Mouse (Mus musculus) heart, embryonic 10.5 days (tissue): Measurements from ENCODE around the gene Krt35. TPM values are rescaled to one million over a fixed set of nuclear protein-coding genes. Genes with fewer than 3 reads are reported as not detected.

Source experiments
- DNase-seq: peaks from one replicate; pipeline ENCODE4 v3.0.0-alpha.2; 2017; ENCODE audit warnings: low spot score
- H3K27ac ChIP-seq: fragments of 300-500 bp; sonication (generic); 2 replicates; pipeline ENCODE4 v1.5.1; 2016; ENCODE audit warnings: mild to moderate bottlenecking
- H3K27me3 ChIP-seq: fragments of 300-500 bp; sonication (generic); 2 replicates; pipeline ENCODE4 v1.6.1; 2016; ENCODE audit warnings: mild to moderate bottlenecking; ENCODE audit not compliant: poor library complexity, insufficient read depth, severe bottlenecking
- H3K36me3 ChIP-seq: fragments of 300-500 bp; sonication (generic); 2 replicates; pipeline ENCODE4 v1.6.1; 2016; ENCODE audit warnings: mild to moderate bottlenecking, moderate library complexity
- H3K4me1 ChIP-seq: fragments of 300-500 bp; sonication (generic); 2 replicates; pipeline ENCODE4 v1.6.1; 2016; ENCODE audit warnings: mild to moderate bottlenecking
- H3K4me3 ChIP-seq: fragments of 300-500 bp; sonication (generic); 2 replicates; pipeline ENCODE4 v1.5.1; 2016; ENCODE audit warnings: mild to moderate bottlenecking, moderate library complexity
- H3K9me3 ChIP-seq: fragments of 300-500 bp; sonication (generic); 2 replicates; pipeline ENCODE4 v1.6.1; 2016; ENCODE audit warnings: mild to moderate bottlenecking, moderate library complexity
- WGBS: fragments of 180-500 bp; shearing (Covaris S2); methylation state at CpG from one replicate; pipeline ENCODE4 v1.1.7; 2016; 5-methylcytosine and 5-hydroxymethylcytosine counted together
- polyA plus RNA-seq: library from polyadenylated mRNA; unstranded; fragments of >200 nt; fragmentation: Nextera tagmentation; extraction: Ambion mirVana; gene quantifications from 2 replicates; pipeline ENCODE4 v1.2.1, GENCODE M21; 2016

Krt35 gene
- polyA plus RNA-seq, 1 experiment from 2014 or later, result not detected

DNA sequence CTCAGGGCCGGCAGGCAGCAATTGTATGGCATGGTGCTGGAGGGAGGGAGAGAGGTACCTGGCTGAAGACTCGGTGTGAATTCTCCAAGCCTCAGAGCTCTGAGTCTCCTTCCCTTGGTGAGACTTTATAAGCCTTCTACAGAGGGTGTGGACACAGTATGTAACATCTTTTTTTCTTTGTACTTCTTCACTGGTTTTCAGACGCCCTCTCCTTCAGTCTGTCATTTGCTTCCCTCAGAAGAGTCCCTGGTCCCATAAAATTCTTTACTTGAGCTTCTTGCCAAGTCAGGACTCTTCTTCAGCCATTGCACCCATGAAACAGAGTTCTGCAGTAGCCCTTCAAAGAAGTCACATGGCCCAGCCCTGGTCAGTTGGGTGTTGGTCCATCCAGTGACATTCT lies 45.6 kb downstream of the Krt35 start, which contains the start of gene Krt31:
Gene Krt31, minus strand, starts transcription at position 101 of the 400 bp plus-strand sequence.
- H3K27me3 ChIP-seq, result 0 out of 2 replicates have a peak, but pooled peaks cover 4% of the 10 kb centered on the region
- H3K4me3 ChIP-seq, result no peak within 1 kb of the TSS
- no peaks in the 10 kb centered on the region; the same call in 1 of the 2 replicates for H3K9me3 ChIP-seq
- WGBS, result 75% methylated on average over 3 of the region's 3 CpGs
- no peaks in the 10 kb centered on the region for H3K36me3 ChIP-seq
- no peak within 1 kb of the TSS for H3K27ac ChIP-seq
- DNase-seq, result no peak
- H3K4me1 ChIP-seq, result no peaks in the 10 kb centered on the region; the same call in 1 of the 2 replicates

- Histone ChIP-seq H3K9me3 (no peaks in the 10 kb centered on the region), H3K27me3 (0 out of 2 replicates have a peak, but pooled peaks cover 4% of the 10 kb centered on the region), H3K4me1 (no peaks in the 10 kb centered on the region; the same call in 1 of the 2 replicates), H3K4me3 (no peak overlapping the region), H3K27ac (no peak overlapping the region), H3K36me3 (no peaks in the 10 kb centered on the region)
- no peak for DNase-seq
- 57% methylated on average over 2 of the region's 2 CpGs for WGBS
These were observed 48.8 kb downstream of the Krt35 start for GRCm38 (mm10) chr11:100047193-100047592.

DNA sequence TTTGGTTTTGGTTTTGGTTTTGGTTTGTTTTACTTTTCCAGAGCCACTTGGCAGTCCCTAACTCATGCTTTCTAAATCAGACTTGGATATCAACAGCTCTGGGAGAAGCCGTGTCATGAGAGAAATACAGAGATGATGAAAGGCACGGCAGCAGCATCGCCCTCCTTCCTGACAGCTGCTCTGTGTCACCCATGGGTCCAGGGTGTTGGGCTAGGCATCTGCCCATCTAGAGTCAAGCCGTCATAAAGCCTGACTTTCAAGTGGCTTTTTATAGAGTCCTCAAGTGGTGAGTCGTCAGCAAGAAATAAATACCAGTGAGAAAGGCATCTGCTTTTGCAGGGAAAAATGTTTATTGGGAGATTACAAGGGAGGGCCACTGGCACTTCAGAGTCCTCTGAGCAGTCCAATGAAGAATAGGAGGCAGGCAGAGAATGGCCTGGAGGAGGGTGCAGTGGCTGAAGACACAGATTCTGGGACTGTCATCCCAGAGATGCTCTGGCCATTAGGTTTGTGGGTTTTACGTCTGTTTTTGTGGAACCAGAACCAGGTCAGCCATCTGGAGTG lies 49.7 kb downstream of the Krt35 start:
- no peak for DNase-seq
- Histone ChIP-seq H3K27me3 (0 out of 2 replicates have a peak, but pooled peaks cover 4% of the 10 kb centered on the region), H3K4me1 (no peaks in the 10 kb centered on the region; the same call in 1 of the 2 replicates), H3K27ac (no peak overlapping the region), H3K36me3 (no peaks in the 10 kb centered on the region), H3K4me3 (no peak overlapping the region), H3K9me3 (no peaks in the 10 kb centered on the region)
- 58% methylated on average over 6 of the region's 6 CpGs for WGBS

Other genes starting within 250 kb of the Krt35 start
- not detected in 2 replicates for gene Krtap4-16, start 244.6 kb downstream of the Krt35 start, polyA plus RNA-seq
- not detected in 2 replicates for gene Gm11568, start 238.3 kb downstream of the Krt35 start, polyA plus RNA-seq
- not detected in 2 replicates for gene Gm11559, start 231.8 kb downstream of the Krt35 start, polyA plus RNA-seq
- not detected in 2 replicates for gene Krtap9-1, start 222.9 kb downstream of the Krt35 start, polyA plus RNA-seq
- gene Gm11567, start 217.1 kb downstream of the Krt35 start, polyA plus RNA-seq, result not detected in 2 replicates
- not detected in 2 replicates for gene Krtap31-1, start 188.3 kb downstream of the Krt35 start, polyA plus RNA-seq
- not detected in 2 replicates for gene Gm11565, start 181.5 kb downstream of the Krt35 start, polyA plus RNA-seq
- gene Krtap31-2, start 159.9 kb downstream of the Krt35 start, polyA plus RNA-seq, result not detected in 2 replicates
- not detected in 2 replicates for gene Krtap9-5, start 147.8 kb downstream of the Krt35 start, polyA plus RNA-seq
- gene Krtap29-1, start 117.2 kb downstream of the Krt35 start, polyA plus RNA-seq, result not detected in 2 replicates
- gene Krtap16-1, start 109.6 kb downstream of the Krt35 start, polyA plus RNA-seq, result not detected in 2 replicates
- gene Krtap17-1, start 102.2 kb downstream of the Krt35 start, polyA plus RNA-seq, result 0.30 TPM in 1 of 2 replicates, not detected in the other
- not detected in 2 replicates for gene Krt33a, start 80.0 kb downstream of the Krt35 start, polyA plus RNA-seq
- gene Krt33b, start 66.4 kb downstream of the Krt35 start, polyA plus RNA-seq, result not detected in 2 replicates
- not detected in 2 replicates for gene Krt34, start 54.7 kb downstream of the Krt35 start, polyA plus RNA-seq
- gene Krt31, start 45.7 kb downstream of the Krt35 start, polyA plus RNA-seq, result not detected in 2 replicates
- not detected in 2 replicates for gene Krt32, start 8.0 kb downstream of the Krt35 start, polyA plus RNA-seq
- 0.08 TPM in 1 of 2 replicates, not detected in the other for gene Krt36, start 9.4 kb upstream of the Krt35 start, polyA plus RNA-seq
- 0.10 TPM in 1 of 2 replicates, not detected in the other for gene Krt13, start 25.3 kb upstream of the Krt35 start, polyA plus RNA-seq
- 0.11 and 1.5 TPM in 2 replicates for gene Krt15, start 39.7 kb upstream of the Krt35 start, polyA plus RNA-seq
- 76.3 and 86.1 TPM in 2 replicates for gene Krt19, start 52.4 kb upstream of the Krt35 start, polyA plus RNA-seq
- not detected in 2 replicates for gene Krt9, start 97.0 kb upstream of the Krt35 start, polyA plus RNA-seq
- gene Krt14, start 111.3 kb upstream of the Krt35 start, polyA plus RNA-seq, result 0.70 and 1.5 TPM in 2 replicates
- not detected in 2 replicates for gene Krt16, start 152.7 kb upstream of the Krt35 start, polyA plus RNA-seq
- gene Krt17, start 164.8 kb upstream of the Krt35 start, polyA plus RNA-seq, result 0.17 and 0.19 TPM in 2 replicates
- gene Krt42, start 173.6 kb upstream of the Krt35 start, polyA plus RNA-seq, result not detected in 2 replicates
- gene Eif1, start 223.6 kb upstream of the Krt35 start, polyA plus RNA-seq, result 1,444 and 1,503 TPM in 2 replicates
- gene Gast, start 238.2 kb upstream of the Krt35 start, polyA plus RNA-seq, result not detected in 2 replicates